Mouse (Mus musculus) hindbrain, embryonic 12.5 days (tissue): ENCODE data around the gene Nktr. TPM values are rescaled to one million over a fixed set of nuclear protein-coding genes. Genes with fewer than 3 reads are reported as not detected.

Experiments used
- ATAC-seq: fragments of 200-750 bp; cut with Nextera tagmentation; 2 replicates; pipeline ENCODE4 v1.8.0; 2017; ENCODE audit warnings: moderate TSS enrichment; ENCODE audit not compliant: low FRiP score
- H3K27ac ChIP-seq: fragments of 300-500 bp; sonication (generic); 2 replicates; pipeline ENCODE4 v1.5.1; 2016; ENCODE audit warnings: mild to moderate bottlenecking
- H3K27me3 ChIP-seq: fragments of 300-500 bp; sonication (generic); 2 replicates; pipeline ENCODE4 v1.6.1; 2016; ENCODE audit warnings: mild to moderate bottlenecking
- H3K36me3 ChIP-seq: fragments of 300-500 bp; sonication (generic); 2 replicates; pipeline ENCODE4 v1.6.1; 2016; ENCODE audit warnings: mild to moderate bottlenecking
- H3K4me1 ChIP-seq: fragments of 300-500 bp; sonication (generic); 2 replicates; pipeline ENCODE4 v1.6.1; 2016
- H3K4me2 ChIP-seq: fragments of 300-500 bp; sonication (generic); replicated peaks from 2 replicates; pipeline ENCODE4 v1.6.1; 2016; ENCODE audit warnings: mild to moderate bottlenecking
- H3K4me3 ChIP-seq: fragments of 300-500 bp; sonication (generic); 2 replicates; pipeline ENCODE4 v1.5.1; 2016; ENCODE audit warnings: mild to moderate bottlenecking
- H3K9ac ChIP-seq: fragments of 300-500 bp; sonication (generic); 2 replicates; pipeline ENCODE4 v1.6.1; 2016; ENCODE audit warnings: mild to moderate bottlenecking, moderate library complexity
- H3K9me3 ChIP-seq: fragments of 300-500 bp; sonication (generic); replicated peaks from 2 replicates; pipeline ENCODE4 v1.6.1; 2016; ENCODE audit warnings: mild to moderate bottlenecking
- WGBS: fragments of 180-500 bp; shearing (Covaris S2); methylation state at CpG from one replicate; pipeline ENCODE4 v1.1.7; 2016; 5-methylcytosine and 5-hydroxymethylcytosine counted together
- polyA plus RNA-seq: library from polyadenylated mRNA; unstranded; fragments of >200 nt; fragmentation: Nextera tagmentation; extraction: Ambion mirVana; gene quantifications from 2 replicates; pipeline ENCODE4 v1.2.1, GENCODE M21; 2016

The Nktr gene
- polyA plus RNA-seq, 1 experiment from 2014 or later = 77.5 TPM

GRCm38 (mm10) chr9:121765166-121765855 lies 46.3 kb downstream of the Nktr start:
- H3K9ac ChIP-seq = no peak overlapping the region; the same call in 1 of the 2 replicates
- no peaks in the 10 kb centered on the region for H3K9me3 ChIP-seq
- no peak overlapping the region for H3K27ac ChIP-seq
- H3K4me1 ChIP-seq = peaks cover 23% of the 10 kb centered on the region
- H3K4me2 ChIP-seq = no peak overlapping the region
- H3K27me3 ChIP-seq = no peaks in the 10 kb centered on the region
- peaks cover 59% of the 10 kb centered on the region for H3K36me3 ChIP-seq
- 94% methylated on average over 16 of the region's 16 CpGs for WGBS
- no peak for ATAC-seq
- no peak overlapping the region for H3K4me3 ChIP-seq

- Histone ChIP-seq H3K27ac (no peak overlapping the region), H3K4me2 (no peak overlapping the region), H3K4me1 (no peaks in the 10 kb centered on the region), H3K36me3 (peaks cover 14% of the 10 kb centered on the region), H3K27me3 (peaks cover 21% of the 10 kb centered on the region), H3K4me3 (no peak overlapping the region), H3K9ac (no peak overlapping the region), H3K9me3 (no peaks in the 10 kb centered on the region)
- 77% methylated on average over 5 of the region's 5 CpGs for WGBS
- no peak for ATAC-seq
Measured at GRCm38 (mm10) chr9:121772412-121772811, 53.4 kb downstream of the Nktr start.

DNA sequence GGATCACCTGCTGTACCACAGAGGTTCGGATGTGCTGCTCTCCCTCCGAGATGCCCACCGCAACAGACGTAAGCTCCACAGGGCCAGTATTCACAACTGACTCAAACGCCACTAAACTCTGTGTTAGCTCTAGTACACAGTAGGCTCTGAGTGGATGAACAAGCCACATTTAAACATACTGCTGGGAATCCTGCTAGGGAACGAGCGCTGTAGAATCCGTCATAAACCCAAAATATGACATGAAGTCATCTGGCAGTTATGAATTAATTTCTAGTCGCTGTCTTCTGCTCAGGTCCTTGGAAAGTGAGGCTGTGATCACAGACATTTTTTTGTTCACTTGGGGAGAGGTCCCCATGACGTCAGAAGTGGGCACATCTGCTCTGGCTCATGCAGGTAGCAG lies 57.0 kb downstream of the Nktr start:
- H3K36me3 ChIP-seq = no peaks in the 10 kb centered on the region
- WGBS = 82% methylated on average over 10 of the region's 10 CpGs
- peaks cover 48% of the 10 kb centered on the region for H3K27me3 ChIP-seq

DNA sequence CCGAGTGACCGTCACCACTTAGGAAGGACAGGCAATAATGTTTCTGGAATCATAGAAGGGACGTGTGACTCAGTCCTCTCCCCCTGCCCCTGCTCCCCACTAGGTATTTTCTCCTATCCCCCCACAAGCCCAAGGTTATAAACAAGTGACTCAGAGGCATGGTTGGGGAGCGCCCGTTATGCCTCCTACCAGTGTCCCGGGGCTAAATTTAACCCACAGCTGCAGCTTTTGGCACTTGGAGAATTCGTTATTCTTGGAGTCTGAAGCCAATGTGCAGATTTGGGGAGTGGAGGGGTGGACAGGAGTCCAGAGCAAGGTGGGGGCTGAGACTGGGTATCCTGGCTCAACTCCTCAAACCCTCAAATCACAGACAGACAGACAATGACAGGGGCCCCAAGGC lies 57.5 kb downstream of the Nktr start:
- no peak for ATAC-seq
- Histone ChIP-seq H3K27me3 (peaks cover 48% of the 10 kb centered on the region), H3K9me3 (no peaks in the 10 kb centered on the region), H3K4me2 (no peak overlapping the region), H3K4me1 (peaks cover 9% of the 10 kb centered on the region), H3K27ac (no peak overlapping the region), H3K36me3 (no peaks in the 10 kb centered on the region), H3K4me3 (no peak overlapping the region), H3K9ac (no peak overlapping the region)
- WGBS = 85% methylated on average over 7 of the region's 7 CpGs

More for the DNA sequence above, 57.0 kb downstream of the Nktr start:
- Histone ChIP-seq H3K9me3 (no peaks in the 10 kb centered on the region), H3K4me2 (no peak overlapping the region), H3K27ac (no peak overlapping the region), H3K4me1 (peaks cover 9% of the 10 kb centered on the region), H3K4me3 (no peak overlapping the region), H3K9ac (no peak overlapping the region)
- ATAC-seq = no peak

GRCm38 (mm10) chr9:121777484-121778065 lies 58.6 kb downstream of the Nktr start, which contains the start of gene Klhl40:
Gene Klhl40, plus strand, starts transcription at chr9:121777607.
- WGBS = 21% methylated on average over 30 of the region's 30 CpGs
- peak; percentile 55 for ATAC-seq
- Histone ChIP-seq H3K4me1 (peaks cover 9% of the 10 kb centered on the region), H3K9ac (0 out of 2 replicates have a peak within 1 kb of the TSS, but pooled peaks have one; percentile 44), H3K4me2 (peak within 1 kb of the TSS; percentile 57), H3K27me3 (peaks cover 48% of the 10 kb centered on the region), H3K9me3 (no peaks in the 10 kb centered on the region), H3K36me3 (no peaks in the 10 kb centered on the region), H3K4me3 (peak within 1 kb of the TSS; percentile 25), H3K27ac (no peak within 1 kb of the TSS)

DNA sequence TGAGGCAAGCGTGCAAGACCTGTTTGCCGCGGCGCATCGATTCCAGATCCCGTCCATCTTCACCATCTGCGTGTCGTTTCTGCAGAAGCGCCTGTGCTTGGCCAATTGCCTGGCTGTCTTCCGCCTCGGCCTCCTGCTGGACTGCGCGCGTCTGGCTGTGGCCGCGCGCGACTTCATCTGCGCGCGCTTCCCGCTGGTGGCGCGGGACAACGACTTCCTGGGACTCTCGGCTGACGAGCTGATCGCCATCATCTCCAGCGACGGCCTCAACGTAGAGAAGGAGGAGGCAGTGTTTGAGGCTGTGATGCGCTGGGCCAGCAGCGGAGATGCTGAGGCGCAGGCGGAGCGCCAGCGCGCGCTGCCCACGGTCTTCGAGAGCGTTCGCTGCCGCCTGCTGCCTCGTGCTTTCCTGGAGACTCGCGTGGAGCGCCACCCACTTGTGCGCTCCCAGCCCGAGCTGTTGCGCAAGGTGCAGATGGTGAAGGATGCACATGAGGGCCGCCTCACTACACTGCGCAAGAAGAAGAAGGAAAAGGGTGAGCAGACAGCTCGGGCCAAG lies 59.2 kb downstream of the Nktr start:
- H3K9me3 ChIP-seq = no peaks in the 10 kb centered on the region
- ATAC-seq = peak; percentile 60
- 15% methylated on average over 54 of the region's 54 CpGs for WGBS
- H3K4me3 ChIP-seq = peak overlapping the region; percentile 25
- peaks cover 48% of the 10 kb centered on the region for H3K27me3 ChIP-seq
- H3K4me1 ChIP-seq = peaks cover 9% of the 10 kb centered on the region
- H3K4me2 ChIP-seq = peak overlapping the region; percentile 57
- H3K36me3 ChIP-seq = no peaks in the 10 kb centered on the region
- no peak overlapping the region for H3K27ac ChIP-seq
- H3K9ac ChIP-seq = 0 out of 2 replicates have a peak overlapping the region, but pooled peaks have one; percentile 44

- no peak for ATAC-seq
- Histone ChIP-seq H3K9ac (no peak overlapping the region), H3K27me3 (peaks cover 3% of the 10 kb centered on the region; the same call in 1 of the 2 replicates), H3K36me3 (no peaks in the 10 kb centered on the region), H3K4me3 (no peak overlapping the region), H3K27ac (no peak overlapping the region), H3K4me1 (no peaks in the 10 kb centered on the region), H3K9me3 (no peaks in the 10 kb centered on the region), H3K4me2 (no peak overlapping the region)
- 86% methylated on average over 12 of the region's 12 CpGs for WGBS
Measured at GRCm38 (mm10) chr9:121784801-121785200, 65.8 kb downstream of the Nktr start.

GRCm38 (mm10) chr9:121785261-121785660 lies 66.3 kb downstream of the Nktr start:
- no peaks in the 10 kb centered on the region for H3K36me3 ChIP-seq
- H3K4me1 ChIP-seq = no peaks in the 10 kb centered on the region
- no peak for ATAC-seq
- no peak overlapping the region for H3K27ac ChIP-seq
- no peak overlapping the region for H3K4me2 ChIP-seq
- no peak overlapping the region for H3K9ac ChIP-seq
- 87% methylated on average over 8 of the region's 8 CpGs for WGBS
- H3K9me3 ChIP-seq = no peaks in the 10 kb centered on the region
- no peaks in the 10 kb centered on the region; the same call in 1 of the 2 replicates for H3K27me3 ChIP-seq
- H3K4me3 ChIP-seq = no peak overlapping the region

GRCm38 (mm10) chr9:121786359-121786758 lies 67.4 kb downstream of the Nktr start:
- Histone ChIP-seq H3K4me3 (no peak overlapping the region), H3K27me3 (0 out of 2 replicates have a peak, but pooled peaks cover 2% of the 10 kb centered on the region), H3K36me3 (no peaks in the 10 kb centered on the region), H3K27ac (no peak overlapping the region), H3K9me3 (no peaks in the 10 kb centered on the region), H3K9ac (no peak overlapping the region), H3K4me2 (no peak overlapping the region), H3K4me1 (no peaks in the 10 kb centered on the region)
- ATAC-seq = no peak
- 94% methylated on average over 2 of the region's 2 CpGs for WGBS

DNA sequence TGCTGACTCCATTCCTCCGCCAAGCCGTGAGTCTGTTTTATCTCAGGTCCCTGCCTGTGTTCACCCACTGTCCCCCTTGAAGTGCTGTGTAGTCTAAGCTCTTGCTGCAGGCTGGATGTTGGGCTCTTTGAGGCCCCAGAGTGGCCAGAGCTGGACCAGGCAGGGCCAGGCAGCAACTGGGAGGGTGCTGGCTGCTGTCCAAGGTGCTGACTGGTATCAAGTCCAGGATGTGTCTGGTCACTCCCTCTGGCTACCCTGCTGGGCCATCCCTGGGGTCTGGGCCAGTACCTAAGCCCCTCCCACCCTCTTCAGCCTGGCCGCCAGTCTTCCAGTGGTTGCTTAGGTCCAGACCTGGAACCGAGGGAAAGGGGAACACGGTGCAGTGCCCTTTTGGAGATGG lies 72.2 kb downstream of the Nktr start:
- Histone ChIP-seq H3K4me1 (peaks cover 9% of the 10 kb centered on the region; the same call in 1 of the 2 replicates), H3K36me3 (no peaks in the 10 kb centered on the region), H3K4me2 (no peak overlapping the region), H3K27ac (no peak overlapping the region), H3K9ac (no peak overlapping the region), H3K4me3 (no peak overlapping the region), H3K9me3 (no peaks in the 10 kb centered on the region), H3K27me3 (0 out of 2 replicates have a peak, but pooled peaks cover 5% of the 10 kb centered on the region)
- WGBS = 19% methylated on average over 5 of the region's 5 CpGs
- ATAC-seq = no peak

- H3K36me3 ChIP-seq = no peaks in the 10 kb centered on the region
- ATAC-seq = no peak
- peaks cover 9% of the 10 kb centered on the region; the same call in 1 of the 2 replicates for H3K4me1 ChIP-seq
- H3K4me3 ChIP-seq = no peak within 1 kb of the TSS
- H3K27me3 ChIP-seq = 0 out of 2 replicates have a peak, but pooled peaks cover 5% of the 10 kb centered on the region
- H3K9me3 ChIP-seq = no peaks in the 10 kb centered on the region
- H3K9ac ChIP-seq = no peak within 1 kb of the TSS
- H3K27ac ChIP-seq = no peak within 1 kb of the TSS
- H3K4me2 ChIP-seq = no peak within 1 kb of the TSS
- 49% methylated on average over 23 of the region's 24 CpGs for WGBS
Measured at GRCm38 (mm10) chr9:121791757-121792521, 73.0 kb downstream of the Nktr start, which contains the start of gene Hhatl. Gene Hhatl, minus strand, starts transcription at chr9:121792507.
